Mouse (Mus musculus) stomach, embryonic 14.5 days (tissue): ENCODE data around the gene Ankrd33. TPM values are rescaled to one million over a fixed set of nuclear protein-coding genes. Genes with fewer than 3 reads are reported as not detected.
A peak's percentile ranks its signal among the peaks of the same experiment; 100 is the strongest.

ENCODE experiments used
- ATAC-seq: fragments of 200-750 bp; cut with Nextera tagmentation; 2 replicates; pipeline ENCODE4 v1.8.0; 2017; ENCODE audit warnings: low read depth, moderate TSS enrichment; ENCODE audit not compliant: insufficient number of reproducible peaks, insufficient read depth, low FRiP score
- H3K27ac ChIP-seq: fragments of 300-500 bp; sonication (generic); 2 replicates; pipeline ENCODE4 v1.5.1; 2014; ENCODE audit warnings: mild to moderate bottlenecking, low read length, moderate library complexity, mixed read lengths
- H3K27me3 ChIP-seq: fragments of 300-500 bp; sonication (generic); 2 replicates; pipeline ENCODE4 v1.6.1; 2014; ENCODE audit warnings: low read length, control low read depth, mixed read lengths; ENCODE audit not compliant: control insufficient read depth, insufficient read depth
- H3K36me3 ChIP-seq: fragments of 300-500 bp; sonication (generic); 2 replicates; pipeline ENCODE4 v1.6.1; 2014; ENCODE audit warnings: mild to moderate bottlenecking, control low read depth, low read length, moderate library complexity, mixed read lengths; ENCODE audit not compliant: control insufficient read depth, insufficient read depth
- H3K4me1 ChIP-seq: fragments of 300-500 bp; sonication (generic); 2 replicates; pipeline ENCODE4 v1.6.1; 2014; ENCODE audit warnings: low read length, control low read depth, mixed read lengths; ENCODE audit not compliant: control insufficient read depth, insufficient read depth
- H3K4me2 ChIP-seq: fragments of 300-500 bp; sonication (generic); replicated peaks from 2 replicates; pipeline ENCODE4 v1.6.1; 2014; ENCODE audit warnings: low read depth, low read length, control low read depth
- H3K4me3 ChIP-seq: fragments of 300-500 bp; sonication (generic); 2 replicates; pipeline ENCODE4 v1.5.1; 2014; ENCODE audit warnings: low read depth, low read length, control low read depth
- H3K9ac ChIP-seq: fragments of 300-500 bp; sonication (generic); replicated peaks from 2 replicates; pipeline ENCODE4 v1.6.1; 2014; ENCODE audit warnings: low read depth, mild to moderate bottlenecking, control low read depth, low read length, moderate library complexity, mixed read lengths
- H3K9me3 ChIP-seq: fragments of 300-500 bp; sonication (generic); 2 replicates; pipeline ENCODE4 v1.6.1; 2016; ENCODE audit warnings: low read depth, low read length, control low read depth; ENCODE audit not compliant: control insufficient read depth
- whole genome bisulfite sequencing: fragments of 180-500 bp; shearing (Covaris S2); extraction: QIAGEN DNeasy Blood & Tissue Kit; methylation state at CpG from one replicate; pipeline ENCODE4 v1.1.7; 2014; 5-methylcytosine and 5-hydroxymethylcytosine counted together
- polyA plus RNA-seq: library from polyadenylated mRNA; unstranded; fragments of >200 nt; fragmentation: Nextera tagmentation; extraction: Ambion mirVana; gene quantifications from 2 replicates; pipeline ENCODE4 v1.2.1, GENCODE M21; 2014

Gene Ankrd33
- polyA plus RNA-seq, 1 experiment from 2014 or later = not detected

GRCm38 (mm10) chr15:101133993-101134704 is 18.6 kb downstream of the Ankrd33 start:
- Histone ChIP-seq H3K4me2 (peak overlapping the region; percentile 31), H3K27ac (peak overlapping the region; percentile 81), H3K27me3 (no peaks in the 10 kb centered on the region), H3K9me3 (no peaks in the 10 kb centered on the region), H3K36me3 (no peaks in the 10 kb centered on the region; the same call in 1 of the 2 replicates), H3K4me3 (peak overlapping the region; percentile 13; the same call in 1 of the 2 replicates), H3K9ac (no peak overlapping the region), H3K4me1 (peaks cover 32% of the 10 kb centered on the region)
- 20% methylated on average over 15 of the region's 15 CpGs for WGBS
- peak; percentile 54 for ATAC-seq

GRCm38 (mm10) chr15:101135405-101135804 is 19.9 kb downstream of the Ankrd33 start:
- Histone ChIP-seq H3K4me2 (peak overlapping the region; percentile 31), H3K27me3 (no peaks in the 10 kb centered on the region), H3K27ac (no peak overlapping the region), H3K4me3 (peak overlapping the region; percentile 13), H3K4me1 (peaks cover 44% of the 10 kb centered on the region), H3K9me3 (no peaks in the 10 kb centered on the region), H3K9ac (0 out of 2 replicates have a peak overlapping the region, but pooled peaks have one; percentile 11), H3K36me3 (no peaks in the 10 kb centered on the region; the same call in 1 of the 2 replicates)
- no peak for ATAC-seq
- WGBS = 45% methylated on average over 8 of the region's 8 CpGs

GRCm38 (mm10) chr15:101137455-101137854 is 21.9 kb downstream of the Ankrd33 start:
- no peak overlapping the region for H3K4me2 ChIP-seq
- H3K9me3 ChIP-seq = no peaks in the 10 kb centered on the region
- H3K9ac ChIP-seq = no peak overlapping the region
- H3K4me3 ChIP-seq = no peak overlapping the region
- no peaks in the 10 kb centered on the region for H3K27me3 ChIP-seq
- ATAC-seq = no peak
- H3K36me3 ChIP-seq = no peaks in the 10 kb centered on the region; the same call in 1 of the 2 replicates
- H3K4me1 ChIP-seq = peaks cover 40% of the 10 kb centered on the region
- WGBS = 79% methylated on average over 11 of the region's 11 CpGs
- no peak overlapping the region for H3K27ac ChIP-seq

GRCm38 (mm10) chr15:101138675-101139074 is 23.1 kb downstream of the Ankrd33 start:
- no peaks in the 10 kb centered on the region; the same call in 1 of the 2 replicates for H3K36me3 ChIP-seq
- no peaks in the 10 kb centered on the region for H3K9me3 ChIP-seq
- H3K9ac ChIP-seq = no peak overlapping the region
- no peak overlapping the region for H3K4me3 ChIP-seq
- no peaks in the 10 kb centered on the region for H3K27me3 ChIP-seq
- no peak overlapping the region for H3K27ac ChIP-seq
- ATAC-seq = no peak
- H3K4me1 ChIP-seq = peaks cover 40% of the 10 kb centered on the region
- WGBS = 78% methylated on average over 3 of the region's 3 CpGs
- H3K4me2 ChIP-seq = no peak overlapping the region

- no peak overlapping the region for H3K4me3 ChIP-seq
- 21% methylated on average over 12 of the region's 12 CpGs for WGBS
- H3K27me3 ChIP-seq = no peaks in the 10 kb centered on the region
- H3K27ac ChIP-seq = no peak overlapping the region
- no peaks in the 10 kb centered on the region; the same call in 1 of the 2 replicates for H3K36me3 ChIP-seq
- H3K4me1 ChIP-seq = peaks cover 39% of the 10 kb centered on the region
- H3K9me3 ChIP-seq = no peaks in the 10 kb centered on the region
- ATAC-seq = no peak
- 0 out of 2 replicates have a peak overlapping the region, but pooled peaks have one; percentile 4 for H3K9ac ChIP-seq
- H3K4me2 ChIP-seq = no peak overlapping the region
Observed at GRCm38 (mm10) chr15:101139885-101140284, 24.3 kb downstream of the Ankrd33 start.

- Histone ChIP-seq H3K4me1 (peaks cover 44% of the 10 kb centered on the region), H3K4me2 (no peak overlapping the region), H3K9ac (no peak overlapping the region), H3K27me3 (no peaks in the 10 kb centered on the region), H3K9me3 (no peaks in the 10 kb centered on the region), H3K36me3 (no peaks in the 10 kb centered on the region; the same call in 1 of the 2 replicates), H3K27ac (no peak overlapping the region), H3K4me3 (no peak overlapping the region)
- no peak for ATAC-seq
- WGBS = 47% methylated on average over 6 of the region's 6 CpGs
Observed at GRCm38 (mm10) chr15:101140587-101140986, 25.0 kb downstream of the Ankrd33 start.

- ATAC-seq = peak; percentile 57; the same call in 1 of the 2 replicates
- no peak overlapping the region for H3K4me2 ChIP-seq
- no peaks in the 10 kb centered on the region; the same call in 1 of the 2 replicates for H3K36me3 ChIP-seq
- 5% methylated on average over 9 of the region's 14 CpGs for WGBS
- H3K27ac ChIP-seq = no peak overlapping the region
- H3K9ac ChIP-seq = no peak overlapping the region
- peaks cover 44% of the 10 kb centered on the region for H3K4me1 ChIP-seq
- no peaks in the 10 kb centered on the region for H3K9me3 ChIP-seq
- no peak overlapping the region for H3K4me3 ChIP-seq
- H3K27me3 ChIP-seq = no peaks in the 10 kb centered on the region
Observed at GRCm38 (mm10) chr15:101141061-101141541, 25.5 kb downstream of the Ankrd33 start.

GRCm38 (mm10) chr15:101142672-101143071 is 27.1 kb downstream of the Ankrd33 start:
- Histone ChIP-seq H3K36me3 (no peaks in the 10 kb centered on the region), H3K4me1 (peaks cover 51% of the 10 kb centered on the region), H3K9me3 (no peaks in the 10 kb centered on the region), H3K4me2 (no peak overlapping the region), H3K9ac (no peak overlapping the region), H3K27ac (no peak overlapping the region), H3K4me3 (no peak overlapping the region), H3K27me3 (no peaks in the 10 kb centered on the region)
- WGBS = 49% methylated on average over 8 of the region's 8 CpGs
- ATAC-seq = no peak
